Mouse (Mus musculus): ENCODE measurements around the gene Pigx. TPM values are rescaled to one million over a fixed set of nuclear protein-coding genes. Genes with fewer than 3 reads are reported as not detected.
"Not testable (repeated sequence)": the region's sequence is repeated elsewhere in the genome, so short reads cannot be mapped to it uniquely, and the experiment has no call there.

Pigx gene
- total RNA-seq, 2 experiments from 2014 or later: 11.3 to 12.6 TPM

DNA sequence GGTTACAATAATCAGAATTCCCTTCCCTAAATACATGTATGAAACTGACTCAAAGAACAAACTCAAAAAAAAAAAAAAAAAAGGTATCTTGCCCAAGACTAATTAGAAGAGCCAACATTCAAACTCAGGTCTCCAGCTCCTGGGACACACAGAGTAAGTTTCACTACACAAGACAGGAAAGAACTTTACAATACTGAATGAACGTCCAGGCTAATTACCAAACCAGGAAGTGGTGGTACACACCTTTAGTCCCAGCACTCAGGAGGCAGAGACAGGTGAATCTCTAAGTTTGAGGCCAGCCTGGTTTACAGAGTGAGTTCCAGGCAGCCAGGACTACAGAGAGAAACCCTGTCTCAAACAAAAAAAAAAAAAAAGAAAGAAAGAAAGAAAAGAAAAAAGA is 23.8 kb downstream of the Pigx start:
- no peak overlapping the region; the same call in 1 of the 2 replicates for H3K4me3 ChIP-seq
- intact Hi-C loops (cut with DNase I): no loop called here
- DNase-seq: no peak
- no peak for TF ChIP-seq CTCF (IDR thresholded peaks at IDR 0.05)
- 0 out of 2 replicates have a peak overlapping the region, but pooled peaks have one; percentile 16 for H3K27ac ChIP-seq

DNA sequence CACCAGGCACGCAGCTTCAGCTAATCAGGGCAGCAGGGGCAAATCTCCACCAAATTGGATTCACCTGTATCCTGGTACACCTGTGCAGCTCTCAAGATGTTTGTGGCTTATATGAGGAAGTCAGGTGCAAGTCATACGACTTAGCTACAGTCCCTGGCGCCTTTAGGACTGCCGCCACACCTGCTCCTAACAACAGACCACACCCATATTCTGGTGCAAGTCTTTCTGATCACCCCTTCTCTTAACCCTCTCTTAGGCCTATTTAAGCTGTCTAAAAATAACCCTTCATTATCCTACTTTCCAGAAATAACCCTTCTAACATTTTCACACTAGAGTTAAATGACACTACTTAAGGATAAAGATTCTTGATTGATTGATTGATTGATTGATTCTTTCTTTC is 29.5 kb downstream of the Pigx start:
- DNase-seq; H3K27ac ChIP-seq; H3K4me3 ChIP-seq; intact Hi-C loops (cut with DNase I): not testable (repeated sequence)

DNA sequence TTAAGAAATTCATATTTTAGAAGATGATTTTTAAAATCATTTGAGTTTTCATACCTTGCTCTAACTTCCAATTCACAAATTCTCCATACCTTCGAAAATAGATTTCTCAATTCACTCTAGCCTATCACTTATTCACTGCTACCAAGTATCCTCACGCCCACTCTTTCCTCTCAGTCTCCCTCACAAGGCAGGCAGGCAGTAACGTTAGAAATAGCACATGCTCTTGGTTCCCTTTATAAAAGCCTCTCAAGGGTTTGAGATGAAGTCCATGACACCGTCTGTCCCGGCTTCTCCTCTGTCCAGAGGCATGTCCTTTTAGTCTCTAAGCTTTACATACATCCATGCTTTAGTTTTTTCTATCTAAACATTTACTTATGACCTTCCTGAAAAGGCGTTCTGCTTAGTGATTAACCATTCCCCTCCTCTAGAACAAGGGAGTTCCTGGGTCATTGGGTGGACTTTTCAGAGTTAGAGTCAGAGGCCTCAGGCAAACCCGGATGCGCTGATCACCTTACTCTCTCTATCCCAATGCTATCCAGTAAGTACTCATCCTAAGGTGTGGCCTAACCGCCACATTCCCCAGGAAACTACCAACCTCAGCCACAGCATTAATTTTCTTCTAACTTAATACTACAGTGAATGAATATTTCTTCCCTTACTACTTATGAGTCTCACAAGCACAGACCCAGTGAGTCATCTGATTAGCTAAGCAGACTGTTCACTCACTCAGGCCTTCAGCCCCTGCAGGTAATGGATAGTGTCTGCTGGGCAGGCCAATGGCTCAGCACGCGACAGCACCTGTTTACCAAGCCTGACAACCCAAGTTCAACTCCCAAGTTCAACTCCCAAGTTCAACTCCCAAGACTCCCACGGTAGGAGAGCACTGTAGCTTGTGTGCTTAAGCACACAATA is 30.9 kb downstream of the Pigx start:
- no peak overlapping the region for H3K27ac ChIP-seq
- no peak for TF ChIP-seq CTCF (IDR thresholded peaks at IDR 0.05)
- intact Hi-C loops (cut with DNase I): no loop called here

DNA sequence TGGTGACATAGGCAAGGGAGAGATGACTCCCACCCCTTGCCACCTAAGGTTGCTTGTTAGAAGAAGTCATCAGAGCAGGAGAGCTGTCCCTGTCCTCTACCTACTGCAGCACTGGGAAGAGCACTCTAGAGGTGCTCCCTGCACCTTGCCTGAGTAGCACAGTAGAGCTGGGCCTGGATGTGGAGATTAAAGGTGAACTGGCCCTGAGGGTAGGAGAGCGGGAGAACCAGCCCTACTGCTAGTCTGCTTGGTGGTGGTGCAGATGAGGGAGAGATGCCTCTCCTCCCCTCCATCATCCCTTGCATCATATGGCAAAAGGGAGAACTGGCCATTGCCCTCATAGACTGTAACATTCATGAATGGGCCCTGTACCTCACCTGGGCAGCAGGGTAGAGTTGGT is 32.6 kb downstream of the Pigx start:
- no peak for DNase-seq
- TF ChIP-seq CTCF (IDR thresholded peaks at IDR 0.05): no peak
- intact Hi-C loops (cut with DNase I): no loop called here
- Histone ChIP-seq H3K4me3 (no peak overlapping the region), H3K27ac (no peak overlapping the region)

More for the DNA sequence above, 30.9 kb downstream of the Pigx start:
- H3K4me3 ChIP-seq: no peak overlapping the region
- no peak for DNase-seq

DNA sequence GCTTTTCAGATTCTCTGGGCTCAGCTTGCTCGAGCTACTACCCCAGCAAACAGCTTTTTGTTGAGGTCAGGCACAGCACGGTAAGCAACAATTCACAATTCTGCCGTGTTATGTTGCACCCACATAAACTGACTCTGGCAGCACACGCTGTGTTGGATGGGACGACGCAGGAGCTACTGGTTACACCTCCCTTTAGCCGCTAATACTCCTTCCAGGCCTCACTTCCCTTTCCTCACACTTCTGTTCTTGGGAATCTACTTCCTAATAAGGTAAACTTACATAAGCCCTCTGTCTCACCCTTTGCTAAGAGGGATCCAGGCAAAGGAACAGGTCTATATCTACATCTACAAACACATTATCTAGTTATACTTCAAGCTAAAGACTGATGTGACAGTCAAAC is 35.6 kb downstream of the Pigx start:
- intact Hi-C loops (cut with DNase I): no loop called here
- Histone ChIP-seq H3K27ac (peak overlapping the region; percentile 24; the same call in 1 of the 2 replicates), H3K4me3 (no peak overlapping the region)
- TF ChIP-seq CTCF (IDR thresholded peaks at IDR 0.05): no peak
- DNase-seq: no peak

DNA sequence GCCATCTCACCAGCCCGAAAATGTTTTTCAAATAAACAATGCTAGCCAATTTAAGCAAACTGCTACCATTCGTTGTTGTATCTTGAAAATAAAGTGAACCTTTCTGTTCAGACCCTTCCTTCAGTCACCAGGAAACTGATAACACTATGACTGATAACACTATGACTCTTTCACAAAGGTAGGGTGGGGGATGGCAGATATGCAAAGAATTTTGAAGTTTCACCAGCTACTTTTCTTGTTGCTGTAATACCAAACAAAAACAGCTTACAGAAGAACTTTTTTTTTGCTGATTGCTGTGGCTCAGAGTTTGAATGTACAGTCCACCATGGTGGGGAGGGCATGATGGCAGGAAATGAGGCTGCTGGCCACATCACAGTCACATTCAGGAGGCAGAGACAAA is 37.3 kb downstream of the Pigx start:
- TF ChIP-seq CTCF (IDR thresholded peaks at IDR 0.05): no peak
- no peak overlapping the region for H3K4me3 ChIP-seq
- DNase-seq: no peak
- H3K27ac ChIP-seq: no peak overlapping the region
- intact Hi-C loops (cut with DNase I): no loop called here

DNA sequence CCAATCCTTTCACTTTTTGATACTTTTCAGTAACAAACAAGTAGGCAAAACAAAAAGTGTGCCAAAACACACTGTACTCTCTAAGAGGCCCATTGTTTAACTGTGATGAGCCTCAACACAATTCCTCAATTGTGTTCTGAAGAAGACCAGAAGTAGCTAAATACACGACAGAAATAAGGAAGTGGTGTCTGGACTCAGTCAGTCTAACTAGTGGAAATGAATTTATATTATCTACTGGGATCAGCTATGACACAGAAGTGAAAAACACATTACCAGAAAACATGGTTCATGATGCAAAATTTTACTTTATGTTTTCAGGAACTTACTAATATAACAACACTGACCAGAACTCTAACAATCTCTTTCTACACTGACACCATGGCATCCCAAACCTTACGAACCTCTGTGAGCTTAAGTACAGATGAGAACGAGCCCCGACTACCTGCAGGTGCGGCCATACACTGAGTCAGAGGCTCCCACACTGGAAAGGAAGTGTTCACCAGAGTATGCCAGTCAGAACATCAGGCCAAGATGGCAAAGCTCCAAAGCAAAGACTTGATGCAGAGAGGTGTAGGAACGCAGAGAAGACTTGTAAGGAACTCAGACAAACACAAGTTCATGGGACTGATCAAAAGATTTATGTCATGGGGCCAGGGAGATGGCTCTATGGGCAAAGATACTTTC is 39.6 kb downstream of the Pigx start:
- TF ChIP-seq CTCF (IDR thresholded peaks at IDR 0.05): no peak
- Histone ChIP-seq H3K4me3 (no peak overlapping the region), H3K27ac (no peak overlapping the region)
- no peak for DNase-seq
- intact Hi-C loops (cut with DNase I): no loop called here

DNA sequence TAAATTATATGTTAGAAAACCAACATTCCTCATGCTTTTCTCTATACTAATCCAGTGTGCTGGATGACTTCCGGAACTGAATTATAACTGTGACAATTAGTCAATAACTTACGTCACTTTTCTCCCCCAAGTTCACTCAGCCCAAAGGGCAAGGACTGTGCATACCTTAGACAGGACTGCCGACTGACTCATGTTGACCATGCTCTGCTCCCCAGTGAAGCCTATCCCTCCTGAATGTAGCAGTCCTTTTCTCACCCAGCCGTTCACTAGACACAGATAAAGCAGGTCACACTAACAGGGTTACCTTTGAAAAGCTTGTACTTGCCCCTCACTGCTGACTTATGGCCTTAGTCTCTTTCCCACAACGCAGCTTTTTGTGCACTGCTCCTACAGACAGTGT is 40.7 kb downstream of the Pigx start:
- intact Hi-C loops (cut with DNase I): no loop called here
- Histone ChIP-seq H3K27ac (no peak overlapping the region), H3K4me3 (no peak overlapping the region)
- DNase-seq: no peak
- TF ChIP-seq CTCF (IDR thresholded peaks at IDR 0.05): no peak

DNA sequence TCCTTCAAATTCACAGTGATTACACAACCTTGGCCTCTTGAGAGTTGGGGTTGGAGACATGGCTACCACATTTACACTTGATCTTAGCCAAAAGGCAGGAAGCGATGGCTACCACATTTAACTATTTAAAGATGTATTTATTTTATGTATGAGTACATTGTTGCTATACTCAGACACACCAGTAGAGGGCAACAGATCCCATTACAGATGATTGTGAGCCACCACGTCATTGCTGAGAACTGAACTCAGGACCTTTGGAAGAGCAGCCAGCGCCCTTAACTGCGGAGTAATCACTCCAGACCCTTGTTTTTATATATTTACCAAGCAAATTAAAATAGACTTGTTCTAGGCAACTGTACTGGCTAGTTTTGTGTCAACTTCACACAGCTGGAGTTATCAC is 57.2 kb downstream of the Pigx start:
- intact Hi-C loops (cut with DNase I): no loop called here
- no peak overlapping the region for H3K27ac ChIP-seq
- no peak for DNase-seq
- H3K4me3 ChIP-seq: no peak overlapping the region
- TF ChIP-seq CTCF (IDR thresholded peaks at IDR 0.05): peak; percentile 57

Other genes starting within 250 kb of the Pigx start
- gene Meltf, start 220.9 kb downstream of the Pigx start, total RNA-seq (2021): not detected
- gene Pigz, start 165.9 kb downstream of the Pigx start, total RNA-seq (2021): under 1 TPM; 0.20 to 0.71 TPM
- 10 to 100 TPM; 52.1 to 66.5 TPM for gene 0610012G03Rik, start 151.2 kb downstream of the Pigx start, total RNA-seq (2021)
- 10 to 100 TPM; 11.5 to 17.9 TPM for gene Ncbp2, start 151.2 kb downstream of the Pigx start, total RNA-seq (2021)
- 10 to 100 TPM; 10.3 to 12.8 TPM for gene Senp5, start 96.5 kb downstream of the Pigx start, total RNA-seq (2021)
- 10 to 100 TPM; 13.3 to 15.8 TPM for gene Pak2, start 20.4 kb downstream of the Pigx start, total RNA-seq (2021)
- gene Cep19, start 60 bp upstream of the Pigx start, total RNA-seq (2021): 1 to 10 TPM; 8.3 to 8.4 TPM
- gene Nrros, start 65.9 kb upstream of the Pigx start, total RNA-seq (2021): 1 to 10 TPM; 1.6 TPM
- gene Bex6, start 80.1 kb upstream of the Pigx start, total RNA-seq (2021): not detected
- 10 to 100 TPM; 15.1 to 16.6 TPM for gene Fbxo45, start 147.4 kb upstream of the Pigx start, total RNA-seq (2021)
- gene Wdr53, start 147.5 kb upstream of the Pigx start, total RNA-seq (2021): 1 to 10 TPM; 6.2 to 7.8 TPM
- gene Smco1, start 171.7 kb upstream of the Pigx start, total RNA-seq (2021): 10 to 100 TPM; 59.1 to 76.9 TPM
- gene Rnf168, start 177.7 kb upstream of the Pigx start, total RNA-seq (2021): 10 to 100 TPM in 1 of 2 experiments, 1 to 10 TPM in 1; 8.6 to 10.5 TPM
- 10 to 100 TPM; 14.5 to 16.1 TPM for gene Ubxn7, start 232.5 kb upstream of the Pigx start, total RNA-seq (2021)

Measured in gastrocnemius, adult 2 months (tissue).